Mouse (Mus musculus): ENCODE data around the gene Ankrd11.

Gene Ankrd11

GRCm38 (mm10) chr8:122850641-122851240 lies 191.3 kb downstream of the Ankrd11 start:
- no peak for DNase-seq (ENCODE audit: low read depth, low spot score)

- no peak for DNase-seq (ENCODE audit: low read depth, low spot score)
These were observed 192.7 kb downstream of the Ankrd11 start for GRCm38 (mm10) chr8:122849152-122849910.

GRCm38 (mm10) chr8:122847829-122848561 lies 194.1 kb downstream of the Ankrd11 start, which contains the start of gene Cdh15:
Gene Cdh15 (plus strand): TSS chr8:122847966.
- DNase-seq (ENCODE audit: low read depth, low spot score) = peak; percentile 39

- no peak for DNase-seq (ENCODE audit: low read depth, low spot score)
These were observed 196.4 kb downstream of the Ankrd11 start for GRCm38 (mm10) chr8:122845662-122846061.

- no peak for DNase-seq (ENCODE audit: low read depth, low spot score)
These were observed 197.9 kb downstream of the Ankrd11 start for GRCm38 (mm10) chr8:122844161-122844560.

GRCm38 (mm10) chr8:122836696-122837095 lies 205.4 kb downstream of the Ankrd11 start:
- DNase-seq (ENCODE audit: low read depth, low spot score) = no peak

GRCm38 (mm10) chr8:122836199-122836598 lies 205.9 kb downstream of the Ankrd11 start:
- no peak for DNase-seq (ENCODE audit: low read depth, low spot score)

GRCm38 (mm10) chr8:122834971-122835370 lies 207.1 kb downstream of the Ankrd11 start:
- peak; percentile 78 for DNase-seq (ENCODE audit: low read depth, low spot score)

- peak; percentile 11 for DNase-seq (ENCODE audit: low read depth, low spot score)
These were observed 207.7 kb downstream of the Ankrd11 start for GRCm38 (mm10) chr8:122834416-122834815.

Data from CD4-positive helper T cell, adult 2 months (primary cell).